Mouse (Mus musculus): ENCODE data around the gene Tbl2. TPM values are rescaled to one million over a fixed set of nuclear protein-coding genes. Genes with fewer than 3 reads are reported as not detected.

Tbl2 gene
- total RNA-seq, 2 experiments from 2014 or later: 11.6 to 20.4 TPM

DNA sequence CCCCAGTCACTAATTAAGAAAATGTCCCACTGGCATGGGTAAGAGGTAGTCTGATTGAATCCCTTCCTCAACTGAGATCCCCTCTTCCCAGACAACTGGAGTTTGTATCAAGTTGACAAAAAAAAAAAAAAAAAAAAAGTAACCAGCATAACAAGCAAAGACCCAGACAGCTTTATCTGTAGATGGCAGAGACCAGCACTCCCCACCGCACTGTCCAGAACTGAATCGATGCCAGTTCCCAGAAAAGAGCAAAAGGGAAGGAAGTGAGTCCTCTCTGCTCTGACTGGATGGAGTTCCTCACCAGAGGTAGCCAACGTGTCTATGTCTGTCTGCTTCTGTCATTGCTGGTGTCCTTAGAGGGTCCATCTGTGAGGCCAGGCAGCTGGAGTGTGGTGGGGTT is 3.9 kb upstream of the Tbl2 start:
- no peak for ATAC-seq (replicated peaks; ENCODE audit: low FRiP score, low TSS enrichment, poor library complexity, severe bottlenecking)

GRCm38 (mm10) chr5:135145955-135146354 is 3.5 kb upstream of the Tbl2 start:
- no peak for ATAC-seq (replicated peaks; ENCODE audit: low FRiP score, low TSS enrichment, poor library complexity, severe bottlenecking)

DNA sequence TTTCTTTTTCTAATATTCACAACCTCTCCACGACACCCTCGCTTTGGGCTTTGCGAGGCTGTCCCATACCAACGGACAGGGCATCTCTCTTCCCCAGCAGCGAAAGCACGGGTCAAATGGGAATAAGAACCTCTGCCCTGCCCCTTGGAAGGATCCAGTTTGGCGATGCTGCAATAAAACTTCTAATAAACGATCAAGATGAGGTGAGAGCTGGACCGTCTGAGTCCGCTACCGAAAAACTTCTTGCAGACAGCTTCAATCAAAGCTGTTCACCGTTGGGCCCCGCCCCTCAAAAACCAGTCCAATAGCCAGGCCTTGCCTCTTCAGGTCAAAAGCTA is 773 bp upstream of the Tbl2 start:
- no peak for ATAC-seq (replicated peaks; ENCODE audit: low FRiP score, low TSS enrichment, poor library complexity, severe bottlenecking)

- ATAC-seq (replicated peaks; ENCODE audit: low FRiP score, low TSS enrichment, poor library complexity, severe bottlenecking): no peak
These were observed 342 bp downstream of the Tbl2 start for GRCm38 (mm10) chr5:135149820-135150178.

DNA sequence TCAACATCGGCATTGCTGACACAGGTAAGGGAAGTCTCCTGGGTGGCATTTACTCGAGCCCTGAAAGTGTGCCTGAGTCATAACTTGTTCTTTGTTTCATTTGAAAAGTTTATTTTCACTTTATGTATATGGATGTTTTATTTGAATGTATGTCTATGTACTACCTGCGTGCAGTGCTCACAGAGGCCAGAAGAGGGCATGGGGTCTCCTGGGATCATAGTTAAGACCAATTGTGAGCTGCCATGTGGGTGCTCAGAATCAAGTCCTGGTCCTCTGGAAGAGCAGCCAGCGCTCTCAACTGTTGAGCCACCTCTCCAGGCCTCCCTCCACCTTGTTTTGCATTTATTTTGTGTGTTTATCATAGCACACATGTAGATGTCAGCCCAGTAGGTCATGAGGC is 7.0 kb downstream of the Tbl2 start:
- ATAC-seq (replicated peaks; ENCODE audit: low FRiP score, low TSS enrichment, poor library complexity, severe bottlenecking): no peak

- no peak for ATAC-seq (replicated peaks; ENCODE audit: low FRiP score, low TSS enrichment, poor library complexity, severe bottlenecking)
These were observed 11.8 kb downstream of the Tbl2 start for GRCm38 (mm10) chr5:135161221-135161620.

DNA sequence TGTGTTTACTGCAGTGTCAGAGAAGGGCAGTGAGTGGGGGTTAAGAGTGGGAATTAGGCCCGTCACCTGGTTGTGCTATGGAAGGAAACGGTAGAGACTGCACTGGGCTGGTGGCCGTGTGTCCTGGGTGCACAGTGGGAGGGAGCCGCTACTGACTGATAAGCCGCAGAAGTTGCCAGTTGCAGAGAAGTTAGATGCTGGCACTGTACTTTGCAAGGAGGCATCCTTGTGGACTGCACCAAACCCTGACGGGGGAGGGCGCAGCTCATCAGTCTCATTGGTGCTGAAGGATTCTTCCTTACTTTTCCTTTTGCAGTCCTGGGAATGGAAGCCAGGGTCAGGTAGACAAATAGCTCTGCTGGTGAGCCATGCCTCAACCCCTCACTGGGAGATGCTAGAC is 12.2 kb downstream of the Tbl2 start:
- ATAC-seq (replicated peaks; ENCODE audit: low FRiP score, low TSS enrichment, poor library complexity, severe bottlenecking): peak; percentile 44

GRCm38 (mm10) chr5:135162361-135162760 is 12.9 kb downstream of the Tbl2 start:
- ATAC-seq (replicated peaks; ENCODE audit: low FRiP score, low TSS enrichment, poor library complexity, severe bottlenecking): no peak

GRCm38 (mm10) chr5:135162821-135163220 is 13.4 kb downstream of the Tbl2 start:
- no peak for ATAC-seq (replicated peaks; ENCODE audit: low FRiP score, low TSS enrichment, poor library complexity, severe bottlenecking)

- ATAC-seq (replicated peaks; ENCODE audit: low FRiP score, low TSS enrichment, poor library complexity, severe bottlenecking): no peak
These were observed 17.5 kb downstream of the Tbl2 start for GRCm38 (mm10) chr5:135166909-135167308.

GRCm38 (mm10) chr5:135167469-135167868 is 18.0 kb downstream of the Tbl2 start:
- ATAC-seq (replicated peaks; ENCODE audit: low FRiP score, low TSS enrichment, poor library complexity, severe bottlenecking): no peak

GRCm38 (mm10) chr5:135168063-135169062 is 18.9 kb downstream of the Tbl2 start, which contains the start of gene Bcl7b:
Gene Bcl7b, plus strand, starts transcription at chr5:135168283.
- ATAC-seq (replicated peaks; ENCODE audit: low FRiP score, low TSS enrichment, poor library complexity, severe bottlenecking): peak; percentile 96

GRCm38 (mm10) chr5:135169479-135169878 is 20.0 kb downstream of the Tbl2 start:
- no peak for ATAC-seq (replicated peaks; ENCODE audit: low FRiP score, low TSS enrichment, poor library complexity, severe bottlenecking)

GRCm38 (mm10) chr5:135171688-135172220 is 22.3 kb downstream of the Tbl2 start:
- no peak for ATAC-seq (replicated peaks; ENCODE audit: low FRiP score, low TSS enrichment, poor library complexity, severe bottlenecking)

- ATAC-seq (replicated peaks; ENCODE audit: low FRiP score, low TSS enrichment, poor library complexity, severe bottlenecking): no peak
These were observed 23.5 kb downstream of the Tbl2 start for GRCm38 (mm10) chr5:135172986-135173385.

DNA sequence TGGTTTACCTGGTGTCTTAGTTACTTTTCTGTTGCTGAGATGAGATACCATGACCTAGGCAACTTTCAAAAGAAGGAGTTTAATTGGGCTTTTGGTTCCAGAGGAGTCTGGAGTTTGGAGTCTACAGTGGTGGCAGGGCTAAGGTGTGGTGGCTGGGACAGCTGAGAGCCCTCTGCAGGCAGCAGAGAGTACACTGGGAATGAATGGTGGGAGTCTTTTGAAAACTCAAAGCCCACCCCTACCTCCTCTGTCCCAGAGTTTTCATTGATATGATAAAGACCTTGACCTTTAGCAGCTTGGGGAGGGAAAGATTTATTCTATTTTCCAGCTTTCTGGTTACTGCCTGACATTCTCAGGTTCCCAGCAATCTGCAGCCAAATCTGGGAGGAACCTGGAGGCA is 25.6 kb downstream of the Tbl2 start:
- ATAC-seq (replicated peaks; ENCODE audit: low FRiP score, low TSS enrichment, poor library complexity, severe bottlenecking): no peak

DNA sequence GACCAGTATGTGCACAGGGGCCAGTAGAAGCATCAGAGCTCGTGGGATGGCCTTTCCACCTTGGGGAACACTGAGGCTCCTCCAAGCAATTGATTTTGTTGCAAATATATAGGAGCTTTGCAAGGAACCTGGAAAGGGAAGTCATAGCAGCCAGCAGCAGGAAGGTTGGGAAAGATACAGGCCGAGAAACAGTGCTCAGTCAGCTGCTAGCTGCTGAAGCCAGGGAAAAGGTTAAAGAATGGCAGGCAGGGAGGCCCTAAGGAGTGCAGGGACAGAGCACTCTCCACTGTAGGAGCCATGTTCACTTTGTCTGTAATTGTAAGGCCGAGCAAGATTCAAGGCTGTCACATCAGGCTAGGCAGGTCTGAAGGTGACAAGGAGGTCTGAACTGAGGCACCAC is 29.1 kb downstream of the Tbl2 start:
- ATAC-seq (replicated peaks; ENCODE audit: low FRiP score, low TSS enrichment, poor library complexity, severe bottlenecking): no peak

GRCm38 (mm10) chr5:135178996-135179395 is 29.5 kb downstream of the Tbl2 start:
- ATAC-seq (replicated peaks; ENCODE audit: low FRiP score, low TSS enrichment, poor library complexity, severe bottlenecking): no peak

- no peak for ATAC-seq (replicated peaks; ENCODE audit: low FRiP score, low TSS enrichment, poor library complexity, severe bottlenecking)
These were observed 30.2 kb downstream of the Tbl2 start for GRCm38 (mm10) chr5:135179616-135180015.

- no peak for ATAC-seq (replicated peaks; ENCODE audit: low FRiP score, low TSS enrichment, poor library complexity, severe bottlenecking)
These were observed 31.3 kb downstream of the Tbl2 start for GRCm38 (mm10) chr5:135180796-135181195.

DNA sequence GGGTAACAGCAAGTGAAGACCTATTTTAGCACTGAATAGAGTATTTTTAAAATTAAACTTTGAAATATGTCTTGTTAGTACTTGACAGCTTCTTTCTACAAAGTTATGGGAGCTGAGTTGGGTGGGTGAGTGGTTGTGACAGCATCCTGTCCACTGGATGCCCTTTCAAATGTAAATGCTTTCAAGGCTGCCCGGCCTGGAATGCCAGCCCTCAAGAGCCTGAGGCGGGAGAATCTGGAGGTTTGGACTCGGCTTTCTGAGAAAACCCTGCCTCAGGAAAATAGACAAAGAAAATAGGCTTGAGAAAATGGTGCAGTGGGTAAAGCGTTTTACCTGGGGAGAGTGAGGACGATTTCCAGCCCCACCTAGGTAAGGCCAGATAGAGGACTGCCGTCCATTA is 32.3 kb downstream of the Tbl2 start:
- ATAC-seq (replicated peaks; ENCODE audit: low FRiP score, low TSS enrichment, poor library complexity, severe bottlenecking): no peak
